Mouse (Mus musculus) limb, embryonic 15.5 days (tissue): ENCODE data around the gene Tmem50b. TPM values are rescaled to one million over a fixed set of nuclear protein-coding genes. Genes with fewer than 3 reads are reported as not detected.

Experiments
- ATAC-seq: fragments of 200-750 bp; cut with Nextera tagmentation; 2 replicates; pipeline ENCODE4 v1.8.0; 2017; ENCODE audit warnings: low read depth, moderate TSS enrichment; ENCODE audit not compliant: insufficient number of reproducible peaks, low FRiP score, low TSS enrichment
- H3K27ac ChIP-seq: fragments of 300-500 bp; sonication (generic); 2 replicates; pipeline ENCODE4 v1.5.1; 2015; ENCODE audit warnings: moderate library complexity, mild to moderate bottlenecking, inconsistent platforms
- H3K27me3 ChIP-seq: fragments of 300-500 bp; sonication (generic); 2 replicates; pipeline ENCODE4 v1.6.1; 2015; ENCODE audit warnings: inconsistent platforms
- H3K36me3 ChIP-seq: fragments of 300-500 bp; sonication (generic); 2 replicates; pipeline ENCODE4 v1.6.1; 2015; ENCODE audit warnings: inconsistent platforms
- H3K4me1 ChIP-seq: fragments of 300-500 bp; sonication (generic); 2 replicates; pipeline ENCODE4 v1.6.1; 2015; ENCODE audit warnings: inconsistent platforms
- H3K4me2 ChIP-seq: fragments of 300-500 bp; sonication (generic); 2 replicates; pipeline ENCODE4 v1.6.1; 2015; ENCODE audit warnings: mild to moderate bottlenecking, inconsistent platforms
- H3K4me3 ChIP-seq: fragments of 300-500 bp; sonication (generic); 2 replicates; pipeline ENCODE4 v1.5.1; 2015; ENCODE audit warnings: mild to moderate bottlenecking, inconsistent platforms
- H3K9ac ChIP-seq: fragments of 300-500 bp; sonication (generic); 2 replicates; pipeline ENCODE4 v1.6.1; 2015; ENCODE audit warnings: inconsistent platforms
- H3K9me3 ChIP-seq: fragments of 300-500 bp; sonication (generic); 2 replicates; pipeline ENCODE4 v1.6.1; 2016; ENCODE audit warnings: inconsistent platforms
- WGBS: fragments of 180-500 bp; shearing (Covaris S2); methylation state at CpG from one replicate; pipeline ENCODE4 v1.1.7; 2015; 5-methylcytosine and 5-hydroxymethylcytosine counted together
- polyA plus RNA-seq: library from polyadenylated mRNA; unstranded; fragments of >200 nt; fragmentation: Nextera tagmentation; extraction: Ambion mirVana; gene quantifications from 2 replicates; pipeline ENCODE4 v1.2.1, GENCODE M21; 2015

Gene Tmem50b
- polyA plus RNA-seq, 1 experiment from 2014 or later, result 54.3 TPM

- ATAC-seq, result no peak
- WGBS, result 89% methylated on average over 5 of the region's 5 CpGs
- Histone ChIP-seq H3K4me1 (peaks cover 5% of the 10 kb centered on the region; the same call in 1 of the 2 replicates), H3K9me3 (no peaks in the 10 kb centered on the region), H3K27ac (no peak overlapping the region), H3K27me3 (no peaks in the 10 kb centered on the region), H3K4me3 (no peak overlapping the region), H3K9ac (no peak overlapping the region), H3K4me2 (no peak overlapping the region), H3K36me3 (peaks cover 9% of the 10 kb centered on the region; the same call in 1 of the 2 replicates)
Observed at GRCm38 (mm10) chr16:91585617-91586016, 12.0 kb downstream of the Tmem50b start.

- H3K4me1 ChIP-seq, result peaks cover 2% of the 10 kb centered on the region; the same call in 1 of the 2 replicates
- H3K9me3 ChIP-seq, result no peaks in the 10 kb centered on the region
- H3K4me2 ChIP-seq, result no peak overlapping the region
- no peak overlapping the region for H3K27ac ChIP-seq
- no peaks in the 10 kb centered on the region for H3K27me3 ChIP-seq
- H3K36me3 ChIP-seq, result peaks cover 10% of the 10 kb centered on the region; the same call in 1 of the 2 replicates
- H3K4me3 ChIP-seq, result no peak overlapping the region
- H3K9ac ChIP-seq, result no peak overlapping the region
- no peak for ATAC-seq
- WGBS, result 70% methylated on average over 2 of the region's 2 CpGs
Observed at GRCm38 (mm10) chr16:91582307-91582706, 15.3 kb downstream of the Tmem50b start.

GRCm38 (mm10) chr16:91578980-91579720 is 18.4 kb downstream of the Tmem50b start:
- no peak overlapping the region for H3K4me3 ChIP-seq
- H3K36me3 ChIP-seq, result peaks cover 18% of the 10 kb centered on the region; the same call in 1 of the 2 replicates
- H3K4me1 ChIP-seq, result peaks cover 2% of the 10 kb centered on the region; the same call in 1 of the 2 replicates
- H3K9ac ChIP-seq, result no peak overlapping the region
- H3K4me2 ChIP-seq, result no peak overlapping the region
- ATAC-seq, result no peak
- H3K27ac ChIP-seq, result no peak overlapping the region
- WGBS, result 51% methylated on average over 14 of the region's 14 CpGs
- H3K9me3 ChIP-seq, result no peaks in the 10 kb centered on the region
- no peaks in the 10 kb centered on the region for H3K27me3 ChIP-seq

- no peak for ATAC-seq
- H3K9me3 ChIP-seq, result no peaks in the 10 kb centered on the region
- no peaks in the 10 kb centered on the region for H3K27me3 ChIP-seq
- 62% methylated on average over 13 of the region's 13 CpGs for WGBS
- H3K4me2 ChIP-seq, result no peak overlapping the region
- no peak overlapping the region for H3K4me3 ChIP-seq
- no peak overlapping the region for H3K9ac ChIP-seq
- H3K4me1 ChIP-seq, result peaks cover 2% of the 10 kb centered on the region; the same call in 1 of the 2 replicates
- no peak overlapping the region for H3K27ac ChIP-seq
- H3K36me3 ChIP-seq, result peaks cover 16% of the 10 kb centered on the region; the same call in 1 of the 2 replicates
Observed at GRCm38 (mm10) chr16:91575151-91575550, 22.4 kb downstream of the Tmem50b start.

- ATAC-seq, result no peak
- Histone ChIP-seq H3K9ac (no peak overlapping the region), H3K4me1 (no peaks in the 10 kb centered on the region), H3K9me3 (no peaks in the 10 kb centered on the region), H3K4me2 (no peak overlapping the region), H3K36me3 (peaks cover 6% of the 10 kb centered on the region; the same call in 1 of the 2 replicates), H3K27ac (no peak overlapping the region), H3K4me3 (no peak overlapping the region), H3K27me3 (no peaks in the 10 kb centered on the region)
- WGBS, result 46% methylated on average over 3 of the region's 3 CpGs
Observed at GRCm38 (mm10) chr16:91571105-91571504, 26.5 kb downstream of the Tmem50b start.

GRCm38 (mm10) chr16:91568960-91569359 is 28.6 kb downstream of the Tmem50b start:
- ATAC-seq, result no peak
- H3K9ac ChIP-seq, result no peak overlapping the region
- no peak overlapping the region for H3K4me2 ChIP-seq
- H3K36me3 ChIP-seq, result peaks cover 12% of the 10 kb centered on the region
- no peaks in the 10 kb centered on the region for H3K9me3 ChIP-seq
- H3K27me3 ChIP-seq, result no peaks in the 10 kb centered on the region
- WGBS, result 86% methylated on average over 10 of the region's 10 CpGs
- H3K27ac ChIP-seq, result no peak overlapping the region
- no peak overlapping the region for H3K4me3 ChIP-seq
- no peaks in the 10 kb centered on the region for H3K4me1 ChIP-seq

GRCm38 (mm10) chr16:91566002-91566401 is 31.6 kb downstream of the Tmem50b start:
- Histone ChIP-seq H3K4me2 (no peak overlapping the region), H3K9me3 (no peaks in the 10 kb centered on the region), H3K4me1 (no peaks in the 10 kb centered on the region), H3K27me3 (no peaks in the 10 kb centered on the region), H3K9ac (no peak overlapping the region), H3K36me3 (peaks cover 36% of the 10 kb centered on the region), H3K4me3 (no peak overlapping the region), H3K27ac (no peak overlapping the region)
- ATAC-seq, result no peak
- WGBS, result 77% methylated on average over 7 of the region's 7 CpGs

- peaks cover 42% of the 10 kb centered on the region for H3K36me3 ChIP-seq
- ATAC-seq, result no peak
- WGBS, result 74% methylated on average over 9 of the region's 9 CpGs
- H3K4me3 ChIP-seq, result no peak overlapping the region
- H3K9ac ChIP-seq, result no peak overlapping the region
- H3K27ac ChIP-seq, result no peak overlapping the region
- no peak overlapping the region for H3K4me2 ChIP-seq
- no peaks in the 10 kb centered on the region for H3K9me3 ChIP-seq
- no peaks in the 10 kb centered on the region for H3K27me3 ChIP-seq
- H3K4me1 ChIP-seq, result no peaks in the 10 kb centered on the region
Observed at GRCm38 (mm10) chr16:91565292-91565951, 32.2 kb downstream of the Tmem50b start.

GRCm38 (mm10) chr16:91564580-91565291 is 32.9 kb downstream of the Tmem50b start:
- H3K9me3 ChIP-seq, result no peaks in the 10 kb centered on the region
- no peak for ATAC-seq
- no peaks in the 10 kb centered on the region for H3K4me1 ChIP-seq
- no peak overlapping the region for H3K4me3 ChIP-seq
- peaks cover 48% of the 10 kb centered on the region for H3K36me3 ChIP-seq
- H3K27me3 ChIP-seq, result no peaks in the 10 kb centered on the region
- no peak overlapping the region for H3K9ac ChIP-seq
- 62% methylated on average over 4 of the region's 4 CpGs for whole genome bisulfite sequencing
- no peak overlapping the region for H3K4me2 ChIP-seq
- H3K27ac ChIP-seq, result no peak overlapping the region

GRCm38 (mm10) chr16:91561541-91562457 is 35.8 kb downstream of the Tmem50b start:
- no peak overlapping the region for H3K4me2 ChIP-seq

GRCm38 (mm10) chr16:91561099-91561498 is 36.5 kb downstream of the Tmem50b start:
- ATAC-seq, result no peak

More at GRCm38 (mm10) chr16:91561541-91562457, 35.8 kb downstream of the Tmem50b start:
- Histone ChIP-seq H3K27me3 (no peaks in the 10 kb centered on the region), H3K4me3 (no peak overlapping the region), H3K27ac (no peak overlapping the region), H3K9me3 (no peaks in the 10 kb centered on the region), H3K9ac (no peak overlapping the region), H3K4me1 (peaks cover 5% of the 10 kb centered on the region), H3K36me3 (peaks cover 66% of the 10 kb centered on the region)
- ATAC-seq, result no peak
- WGBS, result 73% methylated on average over 38 of the region's 38 CpGs

More at GRCm38 (mm10) chr16:91561099-91561498, 36.5 kb downstream of the Tmem50b start:
- Histone ChIP-seq H3K4me3 (no peak overlapping the region), H3K27ac (no peak overlapping the region), H3K9ac (no peak overlapping the region), H3K9me3 (no peaks in the 10 kb centered on the region), H3K4me1 (peaks cover 6% of the 10 kb centered on the region), H3K4me2 (no peak overlapping the region), H3K36me3 (peaks cover 66% of the 10 kb centered on the region), H3K27me3 (no peaks in the 10 kb centered on the region)
- 57% methylated on average over 9 of the region's 9 CpGs for WGBS
